Mouse (Mus musculus): ENCODE results near the gene Fam198b.
"Not testable (repeated sequence)": the region's sequence is repeated elsewhere in the genome, so short reads cannot be mapped to it uniquely, and the experiment has no call there.

The Fam198b gene

DNA sequence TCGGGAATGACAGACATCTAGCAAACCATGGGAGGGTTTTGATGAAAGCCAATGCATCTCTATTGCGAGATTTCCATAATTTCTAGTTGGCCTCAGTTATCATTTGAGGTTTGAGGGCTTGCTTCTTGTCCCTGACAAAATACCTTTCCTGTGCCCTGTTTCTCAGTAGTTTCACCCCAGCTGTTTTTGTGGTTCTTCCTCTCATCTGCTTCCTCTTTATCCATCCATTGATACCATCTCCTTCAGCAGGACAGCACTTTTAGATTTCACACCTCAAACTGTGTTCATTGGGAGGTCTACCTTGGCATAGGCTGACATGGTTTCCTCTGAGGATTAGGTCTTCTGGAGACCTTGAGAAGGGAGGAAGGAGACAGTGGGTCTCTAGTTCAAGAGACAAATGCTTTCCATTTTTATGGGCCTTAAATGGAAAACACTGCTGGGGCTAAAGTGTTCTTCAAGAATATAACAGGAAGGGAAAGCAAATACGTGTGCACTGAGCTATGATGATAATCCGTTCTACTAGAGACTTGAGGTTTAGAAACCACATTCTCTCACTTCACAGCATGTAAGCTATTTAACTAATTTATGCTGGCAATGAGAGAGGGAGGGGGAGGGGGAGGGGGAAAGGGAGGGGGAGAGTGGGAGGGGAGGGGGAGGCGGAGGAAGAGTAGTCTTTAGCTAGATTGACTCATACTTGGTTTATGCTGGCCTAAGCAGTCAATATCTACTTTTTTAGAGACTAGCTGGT lies 41.8 kb downstream of the Fam198b start:
- ATAC-seq (ENCODE audit: low TSS enrichment): no peak

DNA sequence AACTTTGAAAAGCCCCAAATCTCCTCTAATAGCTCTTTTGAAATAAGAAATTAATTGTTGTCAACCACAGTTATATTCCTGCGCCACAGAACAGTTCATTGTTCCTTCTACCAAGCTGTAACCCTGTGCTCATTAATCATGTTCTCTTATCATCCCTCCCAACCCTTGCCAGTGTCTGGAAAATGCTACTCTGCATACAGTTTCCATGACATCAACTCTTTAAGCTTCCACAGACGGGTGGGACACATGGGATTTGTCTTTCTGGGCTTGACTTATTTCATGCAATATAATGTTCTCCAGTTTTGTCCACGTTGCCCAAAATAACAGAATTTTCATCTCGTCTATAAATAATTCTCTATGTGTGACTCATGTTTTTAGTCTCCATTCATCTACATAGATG lies 42.7 kb downstream of the Fam198b start:
- no peak for ATAC-seq (ENCODE audit: low TSS enrichment)

DNA sequence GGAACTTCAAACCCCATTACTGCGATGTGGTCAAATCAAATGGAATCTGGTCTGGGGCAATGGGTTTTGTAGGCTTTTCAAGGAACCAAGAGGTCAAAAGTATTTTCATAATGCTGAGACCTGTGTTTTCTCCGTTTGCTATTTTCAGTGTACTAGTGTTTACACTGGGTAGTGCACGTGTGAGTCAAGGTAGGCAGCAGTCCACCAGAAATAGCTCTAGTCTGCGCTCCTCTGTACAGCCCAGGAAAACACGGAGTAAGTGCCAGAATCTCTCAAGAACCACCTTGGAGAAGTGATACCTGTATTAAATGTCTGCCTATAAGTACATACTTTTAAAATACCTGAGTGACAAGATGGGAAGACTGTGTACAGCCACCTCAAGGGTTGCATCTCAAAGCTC lies 44.1 kb downstream of the Fam198b start:
- ATAC-seq (ENCODE audit: low TSS enrichment): no peak

DNA sequence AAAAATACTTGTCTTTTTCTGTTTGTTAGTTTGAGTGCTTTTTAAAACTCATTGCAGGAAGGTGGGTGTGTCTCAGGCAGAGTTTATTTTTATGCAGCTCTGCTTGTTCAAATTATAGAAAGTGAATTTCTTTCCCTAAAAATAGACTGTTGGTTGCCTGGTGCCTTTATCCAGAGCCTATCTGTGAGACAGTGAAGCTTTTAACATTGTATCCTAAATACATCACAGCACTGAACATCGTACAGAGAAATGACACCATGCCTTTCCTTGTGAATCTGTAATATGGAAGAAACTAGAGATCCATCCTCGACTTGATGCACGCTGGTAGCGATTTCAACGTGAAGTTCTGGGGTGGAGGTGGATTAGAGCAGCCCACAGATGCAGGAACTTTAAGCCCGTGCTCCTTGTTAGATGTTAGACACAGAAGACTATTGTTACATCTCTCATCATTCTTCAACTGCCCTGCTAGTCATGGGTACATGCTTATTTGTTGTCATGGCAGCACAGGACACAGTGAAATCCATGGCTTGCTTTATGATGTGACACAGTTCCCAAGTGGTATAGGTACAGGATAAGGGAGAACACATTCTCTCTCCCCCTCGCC lies 45.9 kb downstream of the Fam198b start:
- ATAC-seq (ENCODE audit: low TSS enrichment): peak; percentile 90

DNA sequence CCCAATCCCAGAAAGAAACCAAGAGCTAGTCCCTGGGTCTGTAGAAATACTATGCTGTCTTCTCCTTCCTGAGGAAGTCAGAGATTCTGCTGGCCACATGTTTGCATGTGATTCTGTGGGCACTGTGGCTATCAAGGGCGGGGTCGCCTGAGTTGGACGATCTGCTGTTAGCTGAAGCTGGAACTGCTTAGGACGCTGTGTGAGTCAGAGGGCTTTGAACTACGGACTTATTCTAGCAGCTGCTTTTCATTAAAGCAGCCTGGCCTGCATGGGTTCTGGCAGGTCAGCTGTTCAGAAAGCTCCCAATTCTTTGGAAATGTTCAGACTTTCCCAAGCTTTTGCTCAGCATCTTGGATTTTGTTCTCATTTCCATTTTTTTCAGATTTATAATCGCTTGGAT lies 51.9 kb downstream of the Fam198b start:
- no peak for ATAC-seq (ENCODE audit: low TSS enrichment)

DNA sequence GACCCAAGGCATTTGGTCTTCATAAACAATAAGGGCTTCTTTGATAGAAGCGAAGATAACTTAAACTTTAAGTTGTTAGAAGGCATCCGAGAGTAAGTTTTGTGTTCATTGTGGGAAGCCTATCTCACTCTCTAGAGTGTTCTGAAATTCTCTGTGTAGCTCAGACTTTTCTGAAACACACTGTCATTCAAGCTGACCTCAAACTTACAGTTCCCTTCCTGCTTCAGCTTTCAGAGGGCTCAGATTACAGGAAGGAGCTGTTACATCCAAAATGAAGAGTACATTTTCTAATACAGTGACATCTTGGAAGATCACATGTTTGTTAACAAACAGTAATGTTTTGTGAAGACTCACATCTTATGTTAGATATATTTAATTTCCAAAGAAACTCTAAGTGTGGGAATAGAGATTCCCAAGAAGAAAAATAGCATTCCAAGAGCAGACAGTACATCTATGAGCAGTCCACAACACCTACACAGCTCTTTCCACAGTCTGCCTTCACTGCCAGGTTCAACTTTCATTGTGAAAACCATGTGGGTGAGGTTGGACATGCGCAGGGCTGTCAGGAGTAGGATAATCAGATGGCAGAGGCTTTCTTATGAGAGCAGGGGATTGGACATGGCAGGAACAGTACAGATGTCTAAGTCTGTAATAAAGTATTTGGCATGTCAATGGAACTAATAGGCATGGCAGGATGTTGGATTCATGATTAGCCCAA lies 52.6 kb downstream of the Fam198b start:
- ATAC-seq (ENCODE audit: low TSS enrichment): peak; percentile 98

DNA sequence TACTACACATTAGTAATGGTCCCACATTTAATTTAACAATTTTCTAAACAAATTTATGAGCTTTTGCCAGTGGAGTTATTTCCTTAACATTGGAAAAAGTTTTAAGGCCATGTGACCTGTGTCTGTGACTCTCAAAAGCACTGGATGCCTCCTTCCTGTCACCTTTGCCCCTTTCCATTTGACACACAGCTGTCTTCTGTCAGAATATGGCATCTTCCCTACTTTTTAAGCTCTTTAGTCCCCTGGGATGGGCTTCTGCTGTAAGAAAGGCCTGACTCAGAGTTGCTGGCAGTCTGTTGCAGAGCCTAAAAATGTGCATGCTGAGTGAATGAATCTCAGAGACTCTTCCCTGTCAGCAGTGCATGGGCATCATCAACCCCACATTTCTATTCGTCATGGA lies 63.4 kb downstream of the Fam198b start:
- no peak for ATAC-seq (ENCODE audit: low TSS enrichment)

DNA sequence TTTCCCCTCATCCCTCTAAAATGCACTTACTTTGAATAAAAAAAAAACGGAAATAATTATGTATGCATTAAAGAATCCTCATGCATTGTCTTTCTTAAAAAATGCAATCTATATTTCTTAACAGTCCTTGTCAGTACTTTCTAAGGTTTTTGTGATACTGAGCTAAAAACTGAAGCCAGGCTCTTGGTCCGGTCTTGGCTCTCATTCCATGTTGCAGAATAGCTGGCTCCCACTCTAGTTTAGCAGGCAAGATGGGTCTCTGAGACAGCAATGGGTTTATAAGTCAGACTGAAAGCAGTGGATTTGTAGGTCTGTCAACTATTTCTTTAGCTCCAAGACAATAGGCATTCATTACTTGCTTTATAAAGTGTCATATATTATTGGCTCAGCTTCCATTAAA lies 63.8 kb downstream of the Fam198b start:
- ATAC-seq (ENCODE audit: low TSS enrichment): no peak

DNA sequence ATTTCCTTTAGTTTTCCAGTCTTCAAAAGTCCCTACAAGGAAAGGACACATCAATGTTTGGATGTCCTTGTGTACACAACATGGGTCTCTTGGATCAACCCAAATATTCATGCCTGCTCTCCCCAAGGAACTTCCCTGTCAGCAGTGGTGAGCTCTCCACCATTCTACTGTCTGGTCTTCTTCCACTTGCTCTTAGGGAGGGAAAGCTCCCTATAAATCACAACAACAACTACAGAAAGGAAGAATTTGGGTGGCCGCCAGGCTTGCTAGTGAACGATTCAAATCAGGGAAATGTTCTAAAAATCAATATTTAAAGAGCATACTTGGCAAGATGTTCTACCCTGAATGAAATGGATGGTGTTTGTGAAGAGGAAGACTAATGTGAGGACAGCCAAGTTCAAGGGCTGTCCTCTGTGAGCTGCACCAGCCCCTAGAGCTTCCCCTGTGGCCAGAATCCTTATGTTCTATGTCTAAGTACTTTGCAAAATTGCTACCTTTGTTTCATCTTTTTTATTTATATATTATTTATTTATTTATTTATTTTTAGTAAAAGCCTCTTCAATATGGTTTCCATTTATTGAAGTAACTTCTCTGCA lies 68.9 kb downstream of the Fam198b start:
- ATAC-seq (ENCODE audit: low TSS enrichment): no peak

DNA sequence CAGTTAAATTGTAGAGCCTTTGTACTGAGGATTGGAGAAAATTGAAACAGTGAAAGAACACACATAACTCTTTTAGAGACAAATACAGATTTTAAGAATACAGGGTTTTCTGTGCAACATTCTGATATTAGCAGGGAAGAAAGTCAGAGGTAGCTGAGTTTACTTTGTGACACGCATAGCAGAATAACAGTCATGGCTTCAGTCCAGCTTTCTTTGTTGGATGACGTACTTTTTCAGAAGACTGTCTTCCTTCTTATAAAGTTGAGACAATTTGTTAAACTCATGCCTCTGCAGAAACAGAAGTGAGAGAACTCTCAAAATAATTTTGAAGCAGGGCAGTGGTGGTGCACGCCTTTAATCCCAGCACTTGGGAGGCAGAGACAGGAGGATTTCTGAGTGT lies 70.9 kb downstream of the Fam198b start:
- ATAC-seq (ENCODE audit: low TSS enrichment): no peak

DNA sequence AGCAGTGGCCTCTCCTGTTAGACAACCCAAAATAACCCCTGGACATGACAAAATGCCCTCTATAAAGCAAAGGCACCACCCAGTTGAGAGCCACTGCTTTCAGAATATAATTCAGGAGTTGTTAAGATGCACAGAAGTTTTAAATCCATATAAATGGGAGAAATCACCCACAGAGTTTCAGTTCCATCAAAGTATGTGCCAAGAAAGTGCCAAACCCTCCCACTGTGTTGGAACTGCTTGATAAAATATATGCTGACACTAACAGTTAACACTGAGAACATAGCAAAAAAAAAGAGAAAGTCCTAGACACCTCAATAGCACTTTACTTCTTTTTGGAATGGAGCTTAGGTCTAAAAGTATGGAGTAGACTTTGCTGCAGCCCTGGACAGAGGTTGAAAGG lies 72.5 kb downstream of the Fam198b start:
- peak; percentile 83 for ATAC-seq (ENCODE audit: low TSS enrichment)

DNA sequence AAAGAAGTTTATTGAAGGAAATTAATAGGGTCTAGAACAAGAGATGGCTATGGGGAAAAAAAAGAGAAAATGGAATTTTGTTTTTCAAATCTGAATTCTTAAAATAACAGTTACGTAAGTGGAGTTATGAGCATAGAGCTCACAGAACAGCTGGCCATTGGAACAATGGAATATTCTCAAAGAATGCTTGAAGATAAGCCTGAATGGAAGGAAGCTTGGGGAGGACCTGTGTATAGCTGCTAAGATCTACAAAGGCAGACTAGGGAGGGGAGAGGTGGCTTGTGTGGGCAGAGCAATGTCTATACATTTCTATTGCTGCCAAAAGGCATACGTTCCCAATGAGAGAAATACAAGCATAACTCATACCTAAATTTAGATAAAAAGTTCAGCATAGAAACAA lies 73.4 kb downstream of the Fam198b start:
- peak; percentile 74 for ATAC-seq (ENCODE audit: low TSS enrichment)

DNA sequence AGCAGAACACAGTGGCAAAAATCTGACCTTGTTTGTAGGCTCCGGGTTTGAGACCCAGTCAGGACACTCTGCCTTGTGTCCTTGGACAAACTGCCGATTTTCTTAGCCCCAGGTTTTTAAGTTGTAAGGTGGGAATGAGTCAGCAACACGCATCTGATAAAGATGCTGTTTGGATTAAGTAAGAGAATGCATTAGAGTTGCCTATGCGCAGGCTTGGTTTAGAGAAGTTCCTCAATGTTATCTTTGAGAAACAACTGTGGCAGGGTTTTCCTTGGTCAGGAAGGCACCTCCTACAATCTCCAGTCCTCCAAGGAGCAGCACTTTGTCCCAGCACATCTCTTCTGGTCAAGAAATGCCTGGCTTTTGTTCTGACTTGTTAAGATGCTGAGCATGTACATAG lies 82.4 kb downstream of the Fam198b start:
- no peak for ATAC-seq (ENCODE audit: low TSS enrichment)

DNA sequence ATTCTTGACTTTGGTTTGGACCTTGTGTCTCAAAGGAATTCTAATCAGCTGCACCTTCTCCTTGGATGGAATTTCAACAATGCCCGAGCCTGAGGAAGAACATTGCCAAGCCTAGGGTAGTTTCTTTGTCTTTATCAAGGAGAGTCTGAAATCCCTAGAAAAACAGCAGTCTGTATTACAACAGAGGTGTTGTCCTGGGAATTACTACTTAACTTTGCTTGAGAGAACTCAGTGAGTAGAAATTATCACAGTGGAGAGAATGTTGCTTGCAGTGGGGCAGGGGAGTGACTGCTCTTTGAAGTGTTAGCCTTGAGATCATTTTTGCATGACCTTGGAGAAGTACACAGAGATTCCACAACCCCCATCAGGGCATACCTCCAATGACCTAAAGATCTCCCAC lies 83.0 kb downstream of the Fam198b start:
- ATAC-seq (ENCODE audit: low TSS enrichment): no peak

DNA sequence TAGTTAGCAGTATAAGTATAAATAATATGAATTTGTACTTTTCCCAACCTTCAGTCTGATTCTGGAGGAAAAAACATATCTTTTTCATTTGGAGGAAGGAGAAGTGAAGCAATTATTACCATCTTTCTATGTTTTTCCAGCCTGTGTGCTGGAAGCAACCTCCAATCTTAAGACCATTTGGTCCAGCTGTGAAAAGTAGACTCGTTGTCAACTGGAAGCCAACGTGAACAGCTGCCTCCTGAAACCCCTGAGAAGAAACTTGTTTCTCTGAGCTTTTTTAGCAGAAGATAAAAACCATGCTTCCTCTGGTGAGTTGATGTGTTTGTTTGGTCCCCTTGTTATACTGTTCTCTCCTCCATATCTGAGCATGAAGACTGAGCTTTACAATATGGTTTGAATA lies 84.1 kb downstream of the Fam198b start:
- no peak for ATAC-seq (ENCODE audit: low TSS enrichment)

DNA sequence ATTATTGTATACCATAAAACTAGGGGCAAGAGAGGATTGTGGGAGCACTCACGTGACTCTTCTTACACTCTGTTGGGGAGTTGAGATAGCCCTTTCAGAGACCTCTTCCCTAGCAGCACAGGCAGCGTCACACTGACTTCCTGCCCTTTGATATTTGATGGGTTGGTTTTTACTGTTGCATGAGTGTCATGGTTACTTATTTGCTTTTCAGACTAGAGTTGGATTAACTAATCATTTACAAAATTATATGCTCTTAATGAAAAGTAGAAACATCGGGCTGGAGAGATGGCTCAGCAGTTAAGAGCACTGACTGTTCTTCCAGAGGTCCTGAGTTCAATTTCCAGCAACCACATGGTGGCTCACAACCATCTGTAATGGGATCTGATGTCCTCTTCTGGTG lies 85.2 kb downstream of the Fam198b start:
- not testable (repeated sequence) for ATAC-seq (ENCODE audit: low TSS enrichment)

DNA sequence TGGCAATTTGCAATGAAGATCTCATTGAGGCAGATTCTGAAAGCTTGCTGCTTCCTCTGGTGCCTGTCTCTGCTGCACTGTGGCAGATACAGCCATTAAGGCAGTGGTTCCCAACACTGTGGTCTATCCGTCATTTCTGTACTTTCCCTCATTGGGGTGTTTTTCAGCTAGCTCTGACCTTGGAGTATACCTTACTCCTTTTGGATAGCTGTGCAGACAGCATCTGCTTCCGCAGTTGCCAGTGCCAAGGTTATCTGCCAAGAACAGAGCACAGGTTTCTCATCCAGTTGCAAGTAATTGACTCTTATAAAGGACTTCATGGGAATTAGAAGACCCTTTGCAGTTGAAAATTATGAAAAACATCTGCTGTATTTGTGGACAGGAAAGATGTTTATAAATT lies 85.7 kb downstream of the Fam198b start:
- ATAC-seq (ENCODE audit: low TSS enrichment): no peak

DNA sequence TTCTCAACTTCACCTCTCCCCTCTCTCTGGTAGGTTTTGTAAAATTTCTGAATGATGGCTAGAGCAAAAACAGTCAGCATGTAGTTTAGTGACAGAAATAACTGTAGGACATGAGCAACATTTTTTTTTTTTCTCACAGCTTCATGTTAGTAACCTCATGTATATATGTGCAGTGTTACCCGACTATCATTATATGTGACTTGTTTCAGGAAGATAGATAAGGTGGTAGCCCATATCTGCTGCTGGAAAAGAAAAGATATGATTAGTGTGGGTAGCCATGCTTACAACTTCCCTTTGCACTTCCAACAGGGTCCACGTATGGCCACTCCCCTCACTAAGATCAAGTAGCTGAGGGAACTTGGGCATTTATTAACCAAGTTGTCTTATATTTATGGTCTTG lies 86.2 kb downstream of the Fam198b start:
- ATAC-seq (ENCODE audit: low TSS enrichment): no peak

DNA sequence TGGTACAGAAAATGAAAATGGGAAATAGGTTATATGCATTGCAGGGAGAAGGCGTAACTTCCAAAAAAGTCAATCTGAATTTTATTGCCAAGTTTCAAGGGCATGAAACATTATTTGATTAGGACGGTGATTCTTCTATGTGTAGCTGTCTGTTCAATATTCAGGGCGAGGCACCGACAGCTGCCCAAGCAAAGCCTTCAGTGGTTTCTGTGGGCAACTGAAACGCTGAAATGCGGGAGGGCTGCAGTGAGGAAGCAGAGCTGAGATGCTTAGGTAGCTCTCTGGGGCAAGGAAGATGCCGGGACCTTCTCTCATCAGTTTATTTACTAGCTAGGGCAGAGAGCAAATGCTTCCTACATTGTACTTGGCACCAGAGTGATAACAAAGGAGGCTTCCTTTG lies 87.2 kb downstream of the Fam198b start:
- no peak for ATAC-seq (ENCODE audit: low TSS enrichment)

DNA sequence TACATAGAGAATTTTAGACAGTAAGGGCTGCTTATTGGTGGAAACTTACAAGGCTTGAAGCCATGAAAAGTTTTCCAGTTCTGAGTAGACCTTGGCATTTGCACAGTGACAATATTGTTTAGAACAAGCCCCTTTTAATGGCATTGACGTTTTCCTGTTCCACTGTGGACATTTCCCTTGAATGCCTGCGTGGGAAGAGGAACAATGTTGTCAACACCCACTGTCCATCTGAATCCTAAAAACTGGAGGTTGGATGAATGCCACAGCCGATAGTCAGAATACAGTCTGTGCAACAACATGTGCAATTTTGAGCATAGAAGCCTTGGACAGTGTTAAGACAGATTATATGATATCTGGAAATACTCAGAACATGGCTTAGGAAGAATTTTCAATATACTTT lies 92.5 kb downstream of the Fam198b start:
- peak; percentile 35 for ATAC-seq (ENCODE audit: low TSS enrichment)

DNA sequence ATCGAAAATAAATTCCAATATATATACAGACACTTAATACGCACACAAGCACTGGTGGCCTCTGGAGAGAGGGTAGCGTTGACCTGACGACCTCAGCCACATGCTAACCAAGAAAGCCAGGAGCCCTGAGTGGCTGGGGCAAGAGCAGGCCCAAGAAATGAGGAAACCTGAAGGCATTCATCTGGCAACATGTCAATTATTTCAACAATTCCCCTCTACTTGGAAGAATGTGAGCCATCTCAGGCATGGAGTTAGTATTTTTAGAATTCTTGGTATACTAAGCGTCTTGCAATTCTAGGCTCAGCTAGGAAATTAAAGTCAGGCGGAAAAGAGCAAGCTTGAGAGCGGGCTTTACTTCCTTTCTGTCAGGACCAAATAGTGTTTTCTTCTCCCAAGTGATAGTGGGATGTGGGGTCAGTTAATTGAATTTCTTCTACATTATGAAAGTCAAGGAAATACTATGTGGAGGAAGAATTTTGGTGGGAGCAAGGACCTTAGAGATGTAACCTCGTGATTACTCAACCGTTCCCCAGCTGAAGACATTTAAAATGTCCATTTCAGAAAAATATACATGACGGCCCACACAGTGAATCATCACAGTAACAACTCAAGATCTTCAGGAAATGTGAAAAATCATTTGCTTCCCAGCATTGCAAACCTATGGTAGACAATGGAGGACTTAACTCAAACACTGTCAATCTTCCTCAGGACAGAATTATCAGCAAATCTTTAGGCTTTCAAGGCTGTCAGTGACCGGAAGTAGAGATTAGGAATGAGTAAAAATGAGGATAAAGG lies 93.5 kb downstream of the Fam198b start:
- ATAC-seq (ENCODE audit: low TSS enrichment): peak; percentile 89

DNA sequence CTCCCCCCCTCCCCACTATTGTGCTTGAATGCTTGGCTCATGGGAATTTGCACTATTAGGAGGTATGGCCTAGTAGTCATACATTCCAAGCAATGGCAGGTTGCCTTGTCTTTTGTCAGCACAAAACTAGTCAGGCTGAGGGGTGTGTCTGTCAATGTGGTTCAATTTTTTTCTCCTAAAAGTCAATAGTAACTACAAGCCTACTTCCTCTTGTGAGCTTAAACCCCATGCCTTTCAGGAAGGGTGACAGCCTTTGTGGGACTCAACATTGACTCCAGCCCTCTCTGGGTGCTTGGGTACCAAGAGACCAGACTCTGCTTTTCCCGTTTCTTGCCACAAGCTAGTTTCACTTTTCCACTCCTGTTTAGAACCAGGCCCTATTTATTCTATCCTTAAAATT lies 96.4 kb downstream of the Fam198b start:
- no peak for ATAC-seq (ENCODE audit: low TSS enrichment)
